Mouse (Mus musculus) T-helper 1 cell (primary cell): ENCODE results near the gene Notch3.
"Not testable (repeated sequence)": the region's sequence is repeated elsewhere in the genome, so short reads cannot be mapped to it uniquely, and the experiment has no call there.

Source experiments
- in situ Hi-C: fragments of 300-600 bp; cut with MboI, MseI; formaldehyde crosslinking; loops from one replicate; pipeline ENCODE4 v1.15.1; 2025; ENCODE audit warnings: high pct_unique_total_duplicates

Notch3 gene

DNA sequence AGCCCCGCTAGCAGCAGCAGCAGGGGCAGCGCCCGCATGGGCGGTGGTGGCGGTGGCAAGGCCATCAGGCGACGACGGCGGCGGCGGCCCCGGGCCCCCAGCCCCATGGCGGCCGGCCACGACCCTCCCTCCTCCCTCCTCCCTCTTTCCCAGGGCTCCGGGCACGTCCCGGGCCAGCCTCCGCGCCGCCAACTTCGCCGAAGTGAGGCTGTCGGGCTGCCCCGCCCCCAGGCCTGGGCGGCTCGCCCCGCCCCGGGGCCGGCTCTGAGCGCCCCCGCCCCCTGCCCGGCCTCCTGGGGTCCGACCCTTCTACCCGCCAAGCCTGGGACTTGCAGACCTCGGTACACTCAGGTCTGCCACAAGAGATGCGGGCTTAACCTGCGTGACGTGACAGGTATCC, at the start of gene Notch3:
Gene Notch3, minus strand, starts transcription at position 166 of the 400 bp plus-strand sequence.
- in situ Hi-C loops, result no loop called here

DNA sequence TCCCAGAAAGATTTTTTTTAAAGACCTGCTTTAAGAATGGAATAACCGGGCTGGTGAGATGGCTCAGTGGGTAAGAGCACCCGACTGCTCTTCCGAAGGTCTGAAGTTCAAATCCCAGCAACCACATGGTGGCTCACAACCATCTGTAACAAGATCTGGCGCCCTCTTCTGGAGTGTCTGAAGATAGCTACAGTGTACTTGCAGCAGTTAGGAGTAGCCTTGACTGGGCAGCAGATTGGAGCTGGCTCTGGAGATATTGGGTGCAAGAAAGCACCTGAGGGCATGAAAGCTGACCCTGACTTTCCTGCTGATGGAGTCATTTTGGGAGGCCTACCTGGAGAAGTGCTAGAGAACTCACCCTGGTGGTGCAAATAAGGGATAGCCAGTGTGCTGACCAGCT, 48.9 kb upstream of the Notch3 start:
- in situ Hi-C loops, result not testable (repeated sequence)

DNA sequence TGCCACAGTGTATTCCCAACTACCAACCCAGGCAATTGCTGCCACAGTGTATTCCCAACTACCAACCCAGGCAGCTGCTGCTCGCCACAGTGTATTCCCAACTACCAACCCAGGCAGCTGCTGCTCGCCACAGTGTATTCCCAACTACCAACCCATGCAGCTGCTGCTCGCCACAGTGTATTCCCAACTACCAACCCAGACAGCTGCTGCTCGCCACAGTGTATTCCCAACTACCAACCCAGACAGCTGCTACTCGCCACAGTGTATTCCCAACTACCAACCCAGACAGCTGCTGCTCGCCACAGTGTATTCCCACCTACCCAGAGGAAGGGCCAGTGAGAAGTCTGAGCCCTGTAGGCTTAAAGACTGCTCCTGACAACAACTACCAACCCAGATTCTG, 44.9 kb upstream of the Notch3 start:
- in situ Hi-C loops, result not testable (repeated sequence)

DNA sequence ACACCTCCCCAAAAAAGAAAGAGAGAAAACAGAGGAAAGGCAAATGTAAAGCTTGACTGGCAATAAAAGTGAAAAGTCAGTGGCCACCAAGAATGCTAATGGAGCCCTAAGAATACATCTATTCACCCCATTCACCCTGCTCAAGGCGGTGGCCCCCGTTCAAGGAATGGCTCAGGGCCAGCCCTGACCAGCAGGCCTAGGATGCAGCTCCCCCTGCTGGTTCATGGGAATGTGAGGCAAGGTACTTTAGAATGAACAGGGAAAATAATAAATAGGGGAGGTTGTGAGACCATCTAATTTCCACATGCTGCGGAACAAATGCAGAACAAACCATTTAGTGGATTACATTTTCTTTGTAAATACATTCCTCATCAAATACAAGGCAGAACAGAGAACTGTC, 43.1 kb upstream of the Notch3 start:
- in situ Hi-C loops, result loop anchor here (5.0 kb wide), 1 partner anchor 33 kb away; no protein-coding TSS in a partner anchor

DNA sequence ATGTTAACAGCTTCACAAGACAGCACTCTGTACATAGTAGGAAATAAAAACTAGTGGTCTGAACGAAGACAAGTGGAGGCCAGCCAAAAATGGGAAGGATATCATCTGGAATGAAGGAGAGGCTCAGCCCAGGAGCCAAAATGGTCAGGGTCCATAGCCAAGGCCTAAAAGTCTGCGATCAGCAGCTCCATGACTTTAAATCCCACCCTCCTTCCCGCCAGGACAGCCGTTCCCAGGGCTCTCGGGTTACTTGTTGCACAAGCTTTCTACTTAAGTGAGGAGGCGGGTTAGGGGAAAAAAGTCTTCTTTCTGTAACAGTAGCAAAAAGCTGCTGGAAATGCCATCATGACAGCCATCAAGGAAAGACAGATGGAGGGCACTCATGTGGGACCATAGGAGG, 42.5 kb upstream of the Notch3 start:
- in situ Hi-C loops, result loop anchor here (5.0 kb wide), 1 partner anchor 33 kb away; no protein-coding TSS in a partner anchor

DNA sequence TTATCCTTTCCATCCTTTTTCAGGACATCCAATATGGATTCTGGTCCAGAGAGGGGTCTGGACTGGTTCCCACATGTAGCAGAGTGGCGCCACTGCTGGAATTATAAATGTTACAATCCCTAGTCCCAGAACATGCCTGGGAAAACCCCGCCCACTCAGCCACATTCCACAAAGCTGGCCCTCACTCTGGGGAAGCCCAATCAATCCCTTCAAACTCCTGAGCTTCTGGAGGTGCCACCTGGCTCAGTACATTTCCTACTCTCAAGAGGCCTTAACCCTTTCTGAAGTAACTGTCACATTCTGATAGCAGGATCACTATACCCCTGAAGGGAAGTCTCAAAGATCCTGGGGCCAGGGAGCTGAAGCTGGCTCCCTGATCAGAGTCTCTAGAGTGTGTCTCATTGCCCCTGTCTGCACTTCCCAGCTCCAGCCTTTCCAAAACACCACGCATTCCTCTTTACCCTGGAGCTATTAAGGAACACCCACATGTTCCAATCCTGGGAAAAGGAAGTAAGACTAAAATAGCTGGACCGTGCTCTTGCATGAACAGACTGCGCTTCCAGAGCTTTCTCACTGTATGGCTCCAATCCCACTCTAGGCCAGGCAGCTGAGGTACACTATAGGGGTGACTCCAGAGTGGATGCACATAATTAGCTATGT, 41.1 kb upstream of the Notch3 start:
- in situ Hi-C loops, result loop anchor here (5.0 kb wide), 1 partner anchor 35 kb away; no protein-coding TSS in a partner anchor

DNA sequence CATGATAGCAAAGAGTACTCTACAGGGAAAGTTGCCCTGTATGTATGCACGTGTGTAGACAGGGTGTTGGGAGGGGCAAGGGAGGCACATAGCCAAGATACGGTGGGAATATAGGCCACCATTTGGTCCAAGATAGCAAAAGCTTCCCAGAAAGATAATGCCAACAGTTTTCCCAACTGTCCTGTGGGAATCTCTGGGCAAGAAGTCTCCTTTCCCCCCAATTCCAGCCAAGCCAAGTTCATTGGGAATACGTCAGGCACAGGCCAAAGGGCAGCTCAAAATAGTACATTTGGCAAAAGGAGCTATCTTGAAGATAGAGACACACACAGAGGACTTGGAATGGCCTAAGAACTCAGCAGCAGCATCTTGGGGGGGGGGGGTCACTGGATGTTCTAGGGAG, 38.7 kb upstream of the Notch3 start:
- in situ Hi-C loops, result loop anchor here (5.0 kb wide), 1 partner anchor 37 kb away; no protein-coding TSS in a partner anchor

DNA sequence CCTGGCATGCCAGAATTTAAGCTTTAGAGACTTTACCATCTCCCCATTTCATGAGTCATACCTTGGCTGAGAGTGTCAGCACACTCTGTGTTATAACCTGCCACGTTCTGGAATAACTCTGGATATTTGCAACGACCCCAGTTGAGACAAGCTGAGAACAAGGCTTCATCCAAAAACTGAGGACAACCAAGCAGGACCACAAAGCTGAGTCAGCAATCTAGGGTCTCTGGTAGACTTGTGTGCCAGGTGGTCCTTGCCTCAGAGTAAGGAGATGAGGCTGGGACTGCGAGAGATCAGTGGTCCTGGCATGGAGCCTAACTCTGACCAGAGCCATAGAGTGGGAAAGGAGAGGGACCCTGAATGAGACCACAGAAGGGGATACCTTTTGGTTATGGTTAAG, 36.3 kb upstream of the Notch3 start:
- in situ Hi-C loops, result no loop called here

DNA sequence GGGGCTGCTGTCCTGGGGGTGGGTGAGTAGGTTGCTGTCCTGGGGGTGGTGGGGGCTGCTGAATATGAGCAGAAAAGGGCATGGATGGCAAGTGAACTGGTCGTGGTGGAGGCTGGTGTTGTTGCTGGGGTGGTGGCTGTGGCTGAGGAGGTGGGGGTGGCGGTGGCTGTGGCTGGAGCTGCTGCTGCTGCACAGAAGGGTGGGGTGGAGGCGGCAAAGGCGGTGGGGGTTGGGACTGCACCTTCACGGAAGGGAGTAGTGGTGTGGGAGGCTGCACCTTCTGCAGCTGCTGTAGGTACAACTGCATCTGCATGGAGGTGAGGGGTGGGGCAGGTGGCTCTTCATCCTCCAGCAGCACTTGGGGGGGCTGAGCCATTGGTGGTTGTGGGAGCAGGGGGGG, 34.4 kb upstream of the Notch3 start:
- in situ Hi-C loops, result no loop called here

DNA sequence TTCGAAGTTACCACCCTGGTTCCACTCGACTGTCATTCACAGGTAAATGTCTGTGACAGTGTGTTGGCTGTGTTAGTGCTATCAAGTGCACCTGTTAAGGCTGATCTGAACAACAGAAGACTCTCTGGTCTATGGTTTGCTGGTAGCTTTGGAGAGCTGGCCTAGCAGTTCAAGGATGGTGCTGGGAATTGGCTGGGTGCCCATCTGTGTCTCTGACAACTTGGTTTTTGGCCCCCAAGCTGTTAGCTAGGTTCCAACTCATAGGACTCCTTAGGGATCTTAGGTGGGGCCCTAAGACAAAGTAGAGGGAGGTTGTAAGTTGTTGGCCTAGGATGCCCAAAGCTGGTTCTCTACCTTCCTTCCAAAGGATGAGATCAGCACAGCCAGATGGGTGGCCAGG, 33.1 kb upstream of the Notch3 start:
- in situ Hi-C loops, result no loop called here

DNA sequence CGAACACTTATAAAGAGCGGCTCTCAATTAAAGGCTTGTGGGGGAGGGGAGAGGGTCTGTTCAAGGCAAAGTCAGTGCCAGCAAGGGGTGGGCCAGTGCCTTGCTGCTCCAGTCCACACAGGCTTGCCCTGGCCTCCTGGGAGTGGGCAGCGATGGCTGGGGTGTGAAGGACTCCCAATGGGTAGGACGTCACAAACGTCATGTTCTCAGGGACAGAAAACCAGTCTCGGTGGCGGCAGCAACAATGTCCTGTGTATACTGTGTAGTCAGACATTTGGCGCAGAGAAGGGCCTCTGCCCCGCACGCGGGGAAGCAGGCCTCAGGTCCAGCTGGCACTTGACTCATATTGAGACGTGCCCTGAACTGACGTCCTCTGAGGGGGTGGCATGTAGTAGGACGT, 30.5 kb upstream of the Notch3 start:
- in situ Hi-C loops, result no loop called here

DNA sequence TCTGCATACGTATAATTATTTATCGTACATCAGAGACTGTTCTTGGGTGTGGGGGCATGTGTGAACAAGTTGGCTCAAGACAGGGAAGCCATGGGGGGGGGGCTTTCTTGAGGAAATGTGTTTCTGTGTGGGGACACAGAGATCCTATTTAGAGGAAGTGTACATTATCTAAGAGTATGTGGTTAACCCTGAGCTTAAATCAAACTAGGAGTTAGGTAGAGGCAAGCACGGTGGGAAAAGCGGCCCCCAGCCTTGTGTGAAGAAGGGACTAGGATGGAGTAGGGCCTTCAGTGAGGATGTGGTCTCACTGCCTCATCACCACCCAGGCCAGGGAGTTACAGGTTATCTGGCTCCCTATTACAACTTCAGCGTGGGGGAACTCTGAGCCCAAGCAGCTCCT, 29.1 kb upstream of the Notch3 start:
- in situ Hi-C loops, result no loop called here

DNA sequence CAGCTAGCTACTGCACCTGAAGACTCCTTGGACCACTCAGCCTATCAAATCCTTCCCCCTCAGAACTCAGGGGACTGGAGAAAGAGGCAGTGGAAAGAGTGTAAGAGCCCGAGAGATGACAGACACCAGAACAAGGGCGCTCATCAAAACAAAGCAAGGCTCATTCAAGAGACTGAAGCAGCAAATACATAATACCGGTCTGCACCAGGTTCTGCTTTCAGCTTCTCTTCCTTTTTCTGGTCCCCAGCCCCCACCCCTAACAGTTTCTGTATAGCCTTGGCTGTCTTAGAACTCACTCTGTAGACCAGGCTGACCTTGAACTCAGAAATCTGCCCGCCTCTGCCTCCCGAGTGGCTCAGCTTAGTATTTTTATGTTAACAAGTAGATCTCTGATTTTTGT, 26.4 kb upstream of the Notch3 start:
- in situ Hi-C loops, result no loop called here

DNA sequence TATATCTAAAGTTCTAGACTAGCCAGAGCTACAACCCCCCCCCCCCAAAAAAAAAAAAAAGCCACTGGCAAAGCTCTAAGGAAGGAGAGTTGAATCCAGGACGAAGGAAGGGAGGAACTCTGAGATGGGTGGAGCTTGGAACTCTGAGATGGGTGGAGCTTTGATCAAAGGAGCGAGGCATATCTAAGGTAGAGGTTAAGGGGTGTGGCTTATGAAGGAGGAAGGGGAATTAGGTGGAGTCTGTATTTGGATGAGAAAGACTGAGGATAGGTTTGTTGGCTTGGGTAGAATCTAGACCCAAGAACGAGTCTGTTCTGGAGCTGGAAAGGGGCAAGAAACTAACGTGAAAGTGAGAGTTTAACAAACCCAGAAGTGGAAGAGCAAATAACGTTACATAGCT, 23.2 kb upstream of the Notch3 start:
- in situ Hi-C loops, result no loop called here

DNA sequence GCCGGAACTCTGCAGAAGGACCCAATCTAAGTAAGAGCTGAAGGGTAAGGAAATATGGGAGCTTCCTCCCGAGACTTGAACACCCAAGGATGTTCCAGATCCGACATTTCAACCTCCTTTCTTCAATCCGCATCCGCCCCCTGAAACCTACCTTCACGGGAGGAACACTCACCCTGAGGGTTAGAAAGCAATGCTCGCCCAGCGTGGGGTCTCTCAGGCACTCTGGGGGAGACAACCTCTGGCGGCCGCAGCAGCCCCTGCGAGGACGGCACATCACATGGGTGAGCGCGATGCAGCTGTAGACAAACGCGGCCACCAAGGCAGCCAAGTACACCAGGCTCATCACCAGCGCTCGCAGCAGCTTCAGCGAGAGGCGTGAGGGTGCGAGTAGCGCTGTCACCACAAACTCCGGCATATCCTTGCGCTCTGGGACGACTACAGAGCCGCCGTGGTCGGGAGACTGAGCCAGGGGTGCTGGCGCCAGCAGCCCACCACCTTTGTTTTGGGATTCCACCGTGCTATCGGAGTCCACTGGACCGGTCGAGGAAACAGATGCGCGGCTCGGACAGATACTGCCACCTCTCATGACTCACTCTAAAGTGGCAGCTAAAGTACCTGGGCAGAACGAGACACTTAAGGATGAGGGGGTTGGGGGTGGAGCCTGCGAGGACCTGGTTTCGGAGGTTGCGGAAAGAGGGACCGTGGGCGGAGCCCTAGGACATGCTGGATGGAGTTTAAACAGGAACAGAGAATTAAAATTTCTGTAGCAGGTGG, 22.4 kb upstream of the Notch3 start, which contains the start of gene Ephx3:
Gene Ephx3, minus strand, starts transcription at position 687 of the 774 bp plus-strand sequence.
- in situ Hi-C loops, result no loop called here

DNA sequence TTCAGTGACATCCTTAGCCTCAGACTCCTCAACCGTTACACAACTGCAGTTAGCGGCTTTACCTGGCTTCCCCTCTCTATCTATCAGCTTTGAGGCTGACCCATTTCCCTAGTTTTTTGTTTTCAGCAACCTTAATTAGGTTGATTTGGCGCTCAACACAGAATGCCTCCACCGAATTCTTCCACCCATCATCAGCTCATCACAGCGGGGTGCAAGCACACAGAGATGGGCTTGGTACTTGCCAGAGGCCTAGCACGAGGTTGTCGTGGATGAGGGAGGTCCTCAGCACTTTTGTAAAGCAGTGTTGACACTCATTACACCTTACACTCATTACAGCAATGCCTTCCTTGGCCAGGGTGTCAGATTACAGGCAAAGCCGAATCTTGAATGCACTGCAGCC, 16.4 kb upstream of the Notch3 start:
- in situ Hi-C loops, result no loop called here

DNA sequence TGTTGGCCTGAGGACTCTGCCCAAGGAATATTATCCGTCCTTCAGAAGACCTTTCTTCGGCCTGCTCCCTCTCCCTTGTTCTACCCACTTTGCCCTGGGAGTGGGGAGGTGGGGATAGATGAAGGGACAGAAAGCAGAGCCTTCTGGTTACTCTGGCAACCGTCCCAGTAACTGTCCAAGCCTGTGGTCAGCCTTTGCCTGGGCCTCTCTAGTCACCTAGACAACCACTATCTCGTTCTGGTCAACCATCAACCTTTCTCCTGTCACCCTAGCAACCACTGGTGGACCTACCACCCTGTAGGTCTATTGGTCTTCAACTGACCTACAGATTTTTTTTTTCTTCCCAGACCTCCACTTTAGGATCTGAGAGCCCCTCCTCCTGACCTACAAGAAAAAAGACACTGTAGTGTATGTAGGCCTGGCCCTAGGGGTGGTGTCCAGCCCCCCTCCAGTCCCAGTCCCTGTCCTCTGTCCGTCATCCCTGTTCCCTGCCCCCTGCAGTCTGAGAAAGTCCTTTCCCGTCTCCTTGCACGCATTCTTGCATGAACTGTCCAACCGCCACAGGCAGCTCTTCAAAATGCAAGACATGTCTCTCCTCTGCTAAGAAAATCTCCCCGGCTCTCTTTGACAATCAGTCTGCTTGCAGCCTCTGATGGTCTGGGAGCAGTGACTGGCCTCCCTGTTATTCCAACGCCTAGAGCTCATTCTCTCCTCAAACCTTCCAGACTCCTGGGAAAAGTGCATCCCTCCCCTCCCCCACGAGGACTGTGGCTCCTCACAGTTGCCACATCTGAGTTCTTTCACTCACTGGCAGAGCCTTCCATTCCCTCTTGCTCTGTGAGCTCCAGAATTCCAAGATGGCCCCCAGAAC, 13.2 kb upstream of the Notch3 start:
- in situ Hi-C loops, result no loop called here

DNA sequence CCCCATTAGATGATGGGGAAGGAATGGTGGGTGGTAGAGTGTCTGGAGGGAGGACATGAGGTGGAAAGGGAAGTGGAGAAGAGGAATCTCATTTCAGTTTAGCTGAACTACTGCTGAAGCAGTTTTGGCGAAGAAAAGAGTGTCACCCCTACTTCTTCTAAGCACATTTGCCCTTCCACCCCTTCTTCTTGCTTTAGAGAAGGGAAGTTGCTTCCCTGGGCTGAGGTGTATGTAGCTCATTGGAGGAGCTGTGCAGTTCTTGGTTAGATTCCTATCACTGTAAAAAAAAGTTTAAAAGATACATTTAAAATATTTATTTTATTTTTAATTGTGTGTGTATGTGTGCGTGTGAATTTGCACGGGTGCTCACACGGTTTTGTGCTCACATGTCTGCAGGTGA, 10.3 kb upstream of the Notch3 start:
- in situ Hi-C loops, result no loop called here

DNA sequence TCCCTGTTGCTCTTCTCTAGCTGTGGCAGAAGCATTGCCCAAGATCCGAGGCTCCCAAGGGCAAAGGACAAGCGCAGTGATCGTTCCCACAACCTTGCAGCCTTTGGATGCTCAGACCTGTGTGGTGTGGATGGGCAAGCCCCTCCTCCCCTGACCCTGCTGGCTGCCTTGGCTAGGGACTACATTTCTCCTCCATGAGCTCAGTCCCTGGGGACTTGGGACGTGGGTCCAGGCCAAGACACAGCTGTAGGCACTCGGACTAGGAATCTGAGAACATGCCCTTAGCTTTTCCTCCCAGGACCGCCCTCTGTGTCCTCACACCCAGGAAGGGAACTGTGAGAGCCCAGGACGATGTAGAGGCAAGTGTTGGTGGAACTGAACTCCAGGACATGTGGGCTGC, 6.5 kb upstream of the Notch3 start:
- in situ Hi-C loops, result no loop called here

DNA sequence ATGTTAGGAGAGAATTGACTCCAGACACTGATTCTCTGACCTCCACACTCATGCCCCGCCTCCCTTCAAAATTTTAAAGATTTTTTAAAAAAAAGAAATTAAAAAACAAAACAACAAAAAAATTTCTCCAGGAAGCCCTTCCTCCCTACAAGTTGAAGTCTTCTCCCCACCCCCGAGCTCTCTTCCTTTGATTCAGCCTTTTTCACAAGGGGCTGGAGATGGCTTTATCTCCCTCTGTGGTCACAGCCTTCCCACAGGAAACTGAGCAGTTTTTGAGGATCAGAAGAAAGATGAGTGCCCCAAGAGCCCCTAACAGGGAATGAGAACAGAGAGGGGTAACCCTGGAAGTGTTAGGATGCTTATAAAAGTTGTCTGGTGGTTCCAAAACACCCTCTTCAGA, 5.8 kb upstream of the Notch3 start:
- in situ Hi-C loops, result no loop called here

DNA sequence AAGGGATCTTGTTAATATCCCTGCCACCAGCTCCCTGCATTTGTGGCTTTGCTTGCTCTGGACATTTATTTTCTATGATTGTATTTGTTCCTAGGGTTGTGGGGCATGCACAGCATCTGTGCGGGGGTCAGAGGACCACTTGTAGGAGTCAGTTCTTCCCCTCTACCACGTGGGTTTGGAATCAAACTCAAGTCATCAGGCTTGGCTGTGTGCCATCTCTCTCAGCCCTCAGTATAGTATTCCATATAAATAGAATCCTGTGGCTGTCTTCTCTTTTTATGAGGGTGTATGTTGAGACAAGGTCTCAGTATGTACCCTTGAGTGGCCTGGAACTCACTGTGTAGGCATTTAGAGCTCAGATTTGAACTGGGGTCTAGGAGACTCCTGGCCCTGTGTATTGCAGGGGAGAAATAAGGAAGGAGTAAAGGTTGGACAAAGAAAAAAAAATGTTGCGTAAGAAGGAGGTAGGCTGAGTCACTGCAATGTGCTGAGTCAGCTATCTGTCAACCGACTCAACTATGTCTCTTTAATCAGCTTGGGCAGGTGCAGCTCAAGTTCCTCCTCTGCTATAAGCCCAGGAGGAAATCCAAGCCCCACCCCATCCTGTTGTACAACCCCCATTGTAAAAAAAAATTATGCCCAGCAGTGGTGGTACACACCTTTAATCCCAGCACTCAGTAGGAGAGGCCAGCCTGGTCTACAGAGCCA, 3.0 kb upstream of the Notch3 start:
- in situ Hi-C loops, result no loop called here
